Mouse (Mus musculus): ENCODE results near the gene Phf14.
"Not testable (repeated sequence)": the region's sequence is repeated elsewhere in the genome, so short reads cannot be mapped to it uniquely, and the experiment has no call there.

The Phf14 gene

GRCm38 (mm10) chr6:12089439-12089992 is 181.9 kb downstream of the Phf14 start:
- DNase-seq (ENCODE audit: low read depth, low spot score): no peak

GRCm38 (mm10) chr6:12095716-12096115 is 188.1 kb downstream of the Phf14 start:
- DNase-seq (ENCODE audit: low read depth, low spot score): no peak

GRCm38 (mm10) chr6:12097125-12097524 is 189.5 kb downstream of the Phf14 start:
- DNase-seq (ENCODE audit: low read depth, low spot score): no peak

GRCm38 (mm10) chr6:12105144-12105543 is 197.5 kb downstream of the Phf14 start:
- no peak for DNase-seq (ENCODE audit: low read depth, low spot score)

- no peak for DNase-seq (ENCODE audit: low read depth, low spot score)
These were observed 199.7 kb downstream of the Phf14 start for GRCm38 (mm10) chr6:12107326-12107725.

- DNase-seq (ENCODE audit: low read depth, low spot score): no peak
These were observed 200.2 kb downstream of the Phf14 start for GRCm38 (mm10) chr6:12107786-12108185.

GRCm38 (mm10) chr6:12116926-12117818 is 209.6 kb downstream of the Phf14 start:
- peak; percentile 16 for DNase-seq (ENCODE audit: low read depth, low spot score)

GRCm38 (mm10) chr6:12117819-12118570 is 210.4 kb downstream of the Phf14 start:
- DNase-seq (ENCODE audit: low read depth, low spot score): peak; percentile 54

GRCm38 (mm10) chr6:12122759-12123158 is 215.2 kb downstream of the Phf14 start:
- no peak for DNase-seq (ENCODE audit: low read depth, low spot score)

GRCm38 (mm10) chr6:12125031-12125803 is 217.6 kb downstream of the Phf14 start:
- peak; percentile 55 for DNase-seq (ENCODE audit: low read depth, low spot score)

- not testable (repeated sequence) for DNase-seq (ENCODE audit: low read depth, low spot score)
These were observed 219.0 kb downstream of the Phf14 start for GRCm38 (mm10) chr6:12126601-12127000.

- no peak for DNase-seq (ENCODE audit: low read depth, low spot score)
These were observed 219.7 kb downstream of the Phf14 start for GRCm38 (mm10) chr6:12127287-12127686.
